Mouse (Mus musculus) liver, adult (tissue): ENCODE results near the gene Mapk7.

Experiments
- GATA4 ChIP-seq: IDR thresholded peaks from 2 replicates; pipeline ENCODE4 v1.6.1; 2014; ENCODE audit warnings: mild to moderate bottlenecking, low read length; ENCODE audit not compliant: insufficient replicate concordance

Mapk7 gene

GRCm38 (mm10) chr11:61494129-61494997 lies at the start of gene Mapk7:
TSS of gene Mapk7 (minus strand) at chr11:61494406.
- TF ChIP-seq GATA4 = peak; percentile 89; the same call in 1 of the 2 replicates

- no peak for TF ChIP-seq GATA4
These were observed 46.9 kb upstream of the Mapk7 start for GRCm38 (mm10) chr11:61541106-61541505.

DNA sequence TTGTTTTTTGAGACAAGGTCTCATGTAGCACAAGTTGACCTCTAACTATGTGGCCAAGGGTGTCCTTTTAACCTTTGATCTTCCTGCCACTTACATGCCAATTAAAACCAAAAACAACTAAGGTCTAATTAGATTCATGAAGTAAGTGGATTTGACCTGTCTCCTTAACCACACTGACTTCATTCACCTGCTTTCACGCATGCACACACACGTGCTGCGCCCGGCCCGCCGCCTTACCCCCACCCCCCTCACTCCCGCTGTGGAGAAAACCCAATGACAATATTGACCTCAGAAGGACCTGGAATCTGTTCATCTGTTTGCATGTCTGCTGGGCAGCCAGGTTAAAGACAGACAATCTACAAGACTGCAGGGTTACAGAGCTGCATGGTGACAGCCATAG lies 46.4 kb upstream of the Mapk7 start:
- no peak for TF ChIP-seq GATA4

DNA sequence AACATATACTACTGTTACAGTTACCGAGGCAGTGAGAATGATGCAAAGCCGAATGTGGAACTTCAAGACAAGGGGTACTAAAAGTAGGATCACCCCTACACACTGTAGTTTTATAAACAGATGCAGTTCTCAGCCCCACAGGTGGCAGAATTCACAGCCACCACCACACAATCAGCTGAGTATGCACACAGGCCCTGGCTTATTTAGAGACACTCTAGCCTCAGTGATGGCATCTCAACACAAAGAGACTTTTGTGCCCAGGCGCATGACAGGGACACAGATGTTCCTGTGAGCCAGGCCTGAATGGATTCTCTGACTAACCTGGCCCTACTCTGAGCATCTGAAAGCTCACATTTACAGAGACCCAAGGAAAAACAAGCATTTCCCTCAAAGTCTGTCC lies 43.2 kb upstream of the Mapk7 start:
- TF ChIP-seq GATA4 = no peak

DNA sequence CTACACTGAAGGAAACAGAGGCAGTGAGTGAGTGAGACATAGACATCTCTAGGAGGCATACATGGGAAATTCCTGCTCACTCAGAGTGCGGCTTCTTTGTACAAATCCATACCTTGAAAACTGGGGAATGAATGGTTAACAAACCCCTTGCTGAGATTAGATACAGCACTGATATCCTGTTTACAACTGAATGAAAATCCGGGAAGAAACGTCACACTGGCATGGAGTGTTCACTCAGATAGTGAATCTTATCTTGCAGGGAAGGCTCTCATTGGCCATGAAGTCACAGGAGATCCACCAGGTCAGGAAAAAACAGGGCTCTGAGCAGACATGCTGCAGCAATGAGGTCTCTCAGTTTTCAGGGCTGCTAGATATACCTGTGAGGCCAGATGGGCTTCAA lies 42.7 kb upstream of the Mapk7 start:
- TF ChIP-seq GATA4 = peak; percentile 95

DNA sequence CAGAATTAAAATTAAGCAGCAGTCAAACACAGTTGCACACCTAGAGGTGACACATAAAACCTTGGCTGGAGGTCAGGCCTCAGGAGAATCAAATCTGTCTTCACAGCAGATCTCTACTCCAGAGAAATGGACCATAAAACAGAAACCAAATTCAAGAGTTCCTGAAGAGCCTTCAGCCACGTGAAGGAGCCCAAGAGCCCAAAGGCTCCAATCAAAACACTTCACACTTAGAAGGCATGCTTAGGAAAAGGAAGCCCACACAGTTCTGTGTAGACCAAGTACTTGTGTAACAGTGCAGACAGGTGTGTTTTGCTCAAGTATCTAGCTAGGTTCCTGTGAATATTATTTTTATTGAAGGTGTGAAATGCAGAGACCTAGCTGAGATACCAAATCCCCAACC lies 41.3 kb upstream of the Mapk7 start:
- TF ChIP-seq GATA4 = no peak

GRCm38 (mm10) chr11:61533571-61533970 lies 39.4 kb upstream of the Mapk7 start:
- peak; percentile 93 for TF ChIP-seq GATA4

- no peak for TF ChIP-seq GATA4
These were observed 38.6 kb upstream of the Mapk7 start for GRCm38 (mm10) chr11:61532820-61533219.

DNA sequence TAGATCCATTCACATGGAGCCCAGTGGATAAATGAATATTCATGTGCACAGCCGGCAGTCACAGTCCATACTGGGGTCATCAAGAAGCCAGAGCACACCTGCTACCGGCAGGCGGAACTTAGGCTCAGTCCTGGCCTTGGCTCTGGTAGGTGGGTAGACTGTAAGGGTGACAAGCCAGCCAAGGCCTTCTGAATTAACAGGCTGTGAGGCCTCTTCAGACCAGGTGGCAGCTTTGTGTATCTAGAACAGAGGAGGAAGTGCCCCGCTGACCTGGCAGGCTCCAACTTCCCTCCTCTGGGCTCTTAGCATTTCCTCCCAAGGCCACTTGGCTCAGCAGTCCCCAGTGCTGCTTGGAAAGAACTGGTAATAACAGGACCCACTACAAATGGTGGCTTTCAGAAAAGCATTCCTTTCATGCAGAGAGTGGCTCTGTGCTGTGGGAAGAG lies 35.1 kb upstream of the Mapk7 start:
- TF ChIP-seq GATA4 = peak; percentile 41; the same call in 1 of the 2 replicates

- TF ChIP-seq GATA4 = no peak
These were observed 32.7 kb upstream of the Mapk7 start for GRCm38 (mm10) chr11:61526872-61527271.

DNA sequence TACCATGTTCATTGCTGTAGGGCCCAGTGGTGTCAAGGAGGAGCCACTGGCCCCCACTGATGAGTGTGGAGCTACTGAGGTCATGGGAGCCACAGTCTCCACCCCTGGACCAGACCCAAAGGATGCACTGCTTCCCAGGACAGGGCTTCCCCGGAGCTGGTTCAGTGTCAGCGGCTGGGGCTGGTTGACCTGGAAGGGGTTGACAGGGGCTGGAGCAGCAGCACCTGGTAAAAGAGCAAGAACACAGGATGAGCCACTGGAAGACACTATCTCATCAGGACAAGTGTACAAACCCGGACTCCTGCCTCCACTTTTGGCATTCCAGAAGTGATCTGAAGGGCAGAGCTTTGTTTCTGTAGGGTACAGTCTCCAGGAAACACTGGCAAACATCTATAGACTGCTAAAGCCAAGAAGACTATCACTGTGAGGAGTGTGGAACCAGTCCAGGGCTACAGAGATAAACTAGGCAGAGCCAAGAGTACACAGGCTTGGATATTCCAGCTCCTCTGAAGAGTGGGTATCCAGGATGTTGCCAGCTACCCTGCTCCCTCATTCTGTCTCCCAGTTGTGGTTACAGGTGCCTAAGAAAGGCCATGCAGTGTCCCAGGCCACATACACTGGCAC lies 25.4 kb upstream of the Mapk7 start:
- TF ChIP-seq GATA4 = no peak

GRCm38 (mm10) chr11:61518871-61519270 lies 24.7 kb upstream of the Mapk7 start:
- TF ChIP-seq GATA4 = no peak

DNA sequence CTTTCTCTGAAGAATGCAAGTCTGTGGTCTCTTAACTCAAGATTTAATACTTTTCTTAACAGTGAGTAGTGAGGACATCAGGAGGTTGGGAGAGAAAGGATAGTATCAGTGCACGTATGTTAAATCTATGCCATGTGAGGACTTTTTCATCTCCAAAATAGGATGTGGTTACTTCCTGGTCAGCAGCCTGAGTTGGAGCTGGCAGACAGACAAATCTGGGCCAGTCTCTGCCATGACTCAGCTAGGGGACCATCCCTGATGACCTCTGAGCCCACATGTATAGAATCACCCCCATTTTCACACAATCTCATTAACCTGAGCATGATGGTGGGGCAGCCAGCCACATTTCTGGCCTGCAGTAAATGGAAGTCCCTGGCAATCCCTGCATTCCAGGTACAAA lies 23.8 kb upstream of the Mapk7 start:
- TF ChIP-seq GATA4 = no peak

GRCm38 (mm10) chr11:61514953-61515352 lies 20.7 kb upstream of the Mapk7 start:
- no peak for TF ChIP-seq GATA4

DNA sequence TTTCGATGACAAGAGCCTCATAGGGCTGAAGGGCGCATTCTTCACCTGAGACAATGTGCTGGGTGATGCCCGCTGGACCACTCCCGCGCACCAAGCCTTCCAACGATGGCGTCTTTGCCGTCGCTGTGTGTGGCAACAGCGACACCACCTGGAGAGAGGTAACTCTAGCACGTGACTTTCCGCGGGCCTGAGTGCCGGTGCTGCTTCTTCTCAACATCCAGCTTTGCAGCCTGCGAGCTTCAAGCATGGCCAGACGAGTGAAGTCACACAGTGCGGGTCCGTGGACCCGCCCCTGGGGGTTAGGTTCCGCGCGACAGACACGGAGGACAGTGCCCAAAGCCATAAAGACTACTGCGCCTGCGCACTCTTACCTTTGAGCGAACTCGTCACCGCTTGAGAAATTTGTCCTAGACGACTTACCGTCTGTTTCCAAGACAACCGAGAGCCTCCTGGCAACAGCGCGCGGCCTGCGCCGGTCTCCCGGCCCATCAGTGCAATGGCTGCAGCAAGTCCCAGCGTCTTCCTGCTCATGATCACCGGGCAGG lies 10.6 kb upstream of the Mapk7 start, which contains the start of gene B9d1:
B9d1 (plus strand) TSS at position 432 of the 545 bp plus-strand sequence.
- TF ChIP-seq GATA4 = no peak

- TF ChIP-seq GATA4 = no peak
These were observed 9.7 kb upstream of the Mapk7 start for GRCm38 (mm10) chr11:61503933-61504332.
